Mouse (Mus musculus) ovary, adult 2 months (tissue): ENCODE results near the gene Lce1l. TPM values are rescaled to one million over a fixed set of nuclear protein-coding genes. Genes with fewer than 3 reads are reported as not detected.

Source experiments
- polyA plus RNA-seq: library from polyadenylated mRNA; depleted of rRNA; stranded (reverse); fragments of >200 nt; gene quantifications from 2 replicates; pipeline ENCODE4 v1.2.3, GENCODE M21; 2012; rRNA removed

The Lce1l gene
- not detected in 2 replicates for polyA plus RNA-seq

DNA sequence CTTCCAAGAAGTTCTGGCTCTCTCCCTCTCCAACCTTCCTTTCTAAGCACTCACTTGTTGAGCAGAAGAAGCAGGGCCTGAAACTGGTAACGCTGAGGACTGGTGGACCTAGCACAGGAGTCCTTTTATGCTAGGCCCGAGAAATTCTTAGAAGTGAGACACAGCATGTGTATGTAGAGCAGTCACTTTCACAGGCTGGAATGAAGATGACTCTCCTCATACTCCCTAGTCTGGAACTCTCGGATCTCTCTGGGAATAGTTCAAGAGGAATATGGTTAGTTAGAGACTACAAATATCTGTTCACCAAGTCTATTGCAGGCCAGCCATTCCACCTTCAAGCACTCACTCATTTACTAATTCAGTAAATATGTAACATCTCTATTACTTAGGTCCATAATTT, at the start of gene Lce1l:
Lce1l (minus strand) TSS at position 101 of the 400 bp plus-strand sequence.

DNA sequence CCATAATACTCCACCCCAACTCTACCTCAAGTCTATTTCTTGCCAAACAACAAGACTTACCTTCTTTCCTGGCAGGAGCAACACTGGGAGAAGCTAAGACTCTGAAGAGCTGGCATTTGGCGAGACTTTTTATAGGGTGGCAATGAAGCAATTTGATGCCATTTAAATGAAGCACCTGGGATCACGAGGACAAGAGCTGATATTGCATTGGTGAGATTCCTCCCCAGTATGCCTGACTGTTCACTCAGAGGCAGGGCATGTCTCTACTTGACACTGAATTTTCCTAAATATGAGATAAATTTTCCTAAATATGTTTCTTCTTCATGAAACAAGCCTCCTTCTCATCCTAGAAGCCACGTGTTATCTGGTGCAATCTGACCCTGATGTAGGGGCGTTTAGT, 19.0 kb upstream of the Lce1l start, which contains the start of gene 2310050C09Rik:
2310050C09Rik (minus strand) TSS at position 101 of the 400 bp plus-strand sequence.

DNA sequence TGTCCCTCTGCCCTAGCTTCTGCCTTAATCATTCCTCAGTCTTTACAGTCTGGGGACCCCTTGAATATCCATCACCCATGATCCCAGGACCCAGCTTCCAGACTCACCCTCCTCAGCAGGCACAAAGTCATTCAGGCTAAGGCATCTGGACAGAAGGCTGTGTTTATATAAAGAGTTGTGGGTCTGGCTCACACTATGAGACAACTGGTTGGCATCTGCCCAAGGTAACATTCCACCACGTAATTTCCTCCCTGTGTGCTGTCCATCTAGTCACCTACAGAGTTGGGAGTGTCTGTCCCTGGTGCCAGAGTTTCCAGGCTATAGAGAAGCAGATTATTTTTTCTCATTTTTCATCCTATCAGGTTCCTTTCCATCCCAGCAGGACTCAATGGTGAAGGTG, 24.0 kb downstream of the Lce1l start, which contains the start of gene Kprp:
Kprp (minus strand) TSS at position 140 of the 400 bp plus-strand sequence.

DNA sequence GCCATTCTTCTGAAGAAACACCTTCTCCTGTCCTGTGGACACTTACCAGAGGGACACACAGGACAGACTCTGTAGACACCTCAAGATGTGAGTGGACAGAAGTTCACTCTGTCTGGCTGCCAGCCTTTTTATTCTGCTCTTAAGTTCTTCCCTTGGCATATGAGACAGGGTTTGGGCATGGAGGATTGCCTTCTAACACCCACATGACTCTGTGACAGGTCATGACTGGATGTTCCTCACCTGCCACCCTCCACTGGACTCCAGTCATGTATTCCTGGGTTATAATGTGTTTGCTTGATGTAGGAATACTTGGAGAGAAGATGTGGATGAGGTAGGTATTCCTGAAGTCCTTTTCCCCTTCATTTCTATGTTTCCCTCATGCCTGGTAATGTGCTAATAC, 43.3 kb downstream of the Lce1l start, which contains the start of gene Lce1k:
Lce1k (minus strand) TSS at position 101 of the 400 bp plus-strand sequence.

Other genes with a start within 250 kb of the Lce1l start
- gene 2210017I01Rik, start 243.8 kb downstream of the Lce1l start, polyA plus RNA-seq: not detected in 2 replicates
- gene Lce6a, start 229.6 kb downstream of the Lce1l start, polyA plus RNA-seq: not detected in 2 replicates
- not detected in 2 replicates for gene Lce1a1, start 203.0 kb downstream of the Lce1l start, polyA plus RNA-seq
- 0.26 TPM in 1 of 2 replicates, not detected in the other for gene Lce1b, start 194.4 kb downstream of the Lce1l start, polyA plus RNA-seq
- not detected in 2 replicates for gene Lce1a2, start 181.0 kb downstream of the Lce1l start, polyA plus RNA-seq
- gene Lce1c, start 172.0 kb downstream of the Lce1l start, polyA plus RNA-seq: not detected in 2 replicates
- gene Lce1d, start 164.1 kb downstream of the Lce1l start, polyA plus RNA-seq: not detected in 2 replicates
- not detected in 2 replicates for gene Lce1e, start 142.2 kb downstream of the Lce1l start, polyA plus RNA-seq
- 0.22 TPM in 1 of 2 replicates, not detected in the other for gene Lce1f, start 130.9 kb downstream of the Lce1l start, polyA plus RNA-seq
- gene Gm38119, start 112.2 kb downstream of the Lce1l start, polyA plus RNA-seq: not detected in 2 replicates
- not detected in 2 replicates for gene Lce1g, start 98.9 kb downstream of the Lce1l start, polyA plus RNA-seq
- gene Lce1h, start 86.2 kb downstream of the Lce1l start, polyA plus RNA-seq: not detected in 2 replicates
- not detected in 2 replicates for gene Lce1i, start 72.4 kb downstream of the Lce1l start, polyA plus RNA-seq
- 0.60 TPM in 1 of 2 replicates, not detected in the other for gene Lce1j, start 60.8 kb downstream of the Lce1l start, polyA plus RNA-seq
- gene Lce1k, start 43.4 kb downstream of the Lce1l start, polyA plus RNA-seq: not detected in 2 replicates
- gene Kprp, start 24.0 kb downstream of the Lce1l start, polyA plus RNA-seq: not detected in 2 replicates
- gene 2310050C09Rik, start 18.9 kb upstream of the Lce1l start, polyA plus RNA-seq: not detected in 2 replicates
- gene Lce3a, start 74.9 kb upstream of the Lce1l start, polyA plus RNA-seq: not detected in 2 replicates
- gene Lce3b, start 81.7 kb upstream of the Lce1l start, polyA plus RNA-seq: not detected in 2 replicates
- gene Lce3c, start 93.2 kb upstream of the Lce1l start, polyA plus RNA-seq: not detected in 2 replicates
- not detected in 2 replicates for gene Lce3d, start 106.1 kb upstream of the Lce1l start, polyA plus RNA-seq
- 0.29 TPM in 1 of 2 replicates, not detected in the other for gene Lce3e, start 115.8 kb upstream of the Lce1l start, polyA plus RNA-seq
- 0.29 TPM in 1 of 2 replicates, not detected in the other for gene Lce3f, start 140.9 kb upstream of the Lce1l start, polyA plus RNA-seq
- gene Crct1, start 164.4 kb upstream of the Lce1l start, polyA plus RNA-seq: not detected in 2 replicates
- not detected in 2 replicates for gene Lce1m, start 167.8 kb upstream of the Lce1l start, polyA plus RNA-seq
- not detected in 2 replicates for gene Gm4858, start 217.5 kb upstream of the Lce1l start, polyA plus RNA-seq